Mouse (Mus musculus) thymus, adult 2 months (tissue): Measurements from ENCODE around the gene St6galnac3.

Experiments used
- CTCF ChIP-seq: fragments of 200-500 bp; IDR thresholded peaks from 2 replicates; pipeline ENCODE4 v1.5.1; 2012; ENCODE audit warnings: mild to moderate bottlenecking, control low read depth, low read length, moderate library complexity, borderline replicate concordance; ENCODE audit not compliant: control insufficient read depth, poor library complexity, insufficient read depth; ENCODE audit errors: extremely low read depth
- POLR2A ChIP-seq: fragments of 200-500 bp; IDR thresholded peaks from 2 replicates; pipeline ENCODE4 v1.6.1; 2012; ENCODE audit warnings: mild to moderate bottlenecking, low read length, control low read depth, moderate library complexity; ENCODE audit not compliant: control insufficient read depth, poor library complexity, insufficient read depth; ENCODE audit errors: extremely low read depth

DNA sequence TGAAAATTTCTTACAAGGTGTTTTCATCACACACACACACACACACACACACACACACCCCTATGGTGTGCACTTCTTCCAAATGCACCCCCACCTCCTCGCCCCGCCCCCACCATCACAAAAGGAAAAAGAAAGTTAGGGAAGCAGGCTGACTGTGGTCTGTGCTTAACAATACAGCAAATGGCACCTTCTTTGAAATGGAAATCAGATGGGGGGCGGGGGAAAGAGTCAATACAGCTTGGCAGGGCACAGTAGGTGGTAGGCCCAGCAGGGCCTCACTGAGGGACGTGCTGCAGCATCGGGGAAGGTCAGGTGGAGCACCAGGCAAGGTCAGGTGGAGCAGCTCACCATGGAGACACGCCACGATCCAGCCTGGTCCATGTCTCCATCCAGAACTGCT, 49.1 kb downstream of the St6galnac3 start:
- TF ChIP-seq POLR2A, result no peak
- no peak for TF ChIP-seq CTCF
